Mouse (Mus musculus) cerebellum, adult 2 months (tissue): ENCODE measurements around the gene Smad3.

Source experiments
- CTCF ChIP-seq: fragments of 200-500 bp; IDR thresholded peaks from 2 replicates; pipeline ENCODE4 v1.5.1; 2011; ENCODE audit warnings: low read depth, mild to moderate bottlenecking, control low read depth, low read length, moderate library complexity, borderline replicate concordance; ENCODE audit not compliant: insufficient read depth
- POLR2A ChIP-seq: fragments of 200-500 bp; IDR thresholded peaks from 2 replicates; pipeline ENCODE4 v1.6.1; 2011; ENCODE audit warnings: low read length, control low read depth, borderline replicate concordance; ENCODE audit not compliant: insufficient read depth

- TF ChIP-seq POLR2A = no peak
- TF ChIP-seq CTCF = no peak
Observed at GRCm38 (mm10) chr9:63610841-63611366, 146.9 kb downstream of the Smad3 start.
